Mouse (Mus musculus): ENCODE data around the gene Prickle4. TPM values are rescaled to one million over a fixed set of nuclear protein-coding genes. Genes with fewer than 3 reads are reported as not detected.
A peak's percentile ranks its signal among the peaks of the same experiment; 100 is the strongest.
"Not testable (repeated sequence)": the region's sequence is repeated elsewhere in the genome, so short reads cannot be mapped to it uniquely, and the experiment has no call there.

Gene Prickle4
- polyA plus RNA-seq, 1 experiment from 2014 or later, result not detected

DNA sequence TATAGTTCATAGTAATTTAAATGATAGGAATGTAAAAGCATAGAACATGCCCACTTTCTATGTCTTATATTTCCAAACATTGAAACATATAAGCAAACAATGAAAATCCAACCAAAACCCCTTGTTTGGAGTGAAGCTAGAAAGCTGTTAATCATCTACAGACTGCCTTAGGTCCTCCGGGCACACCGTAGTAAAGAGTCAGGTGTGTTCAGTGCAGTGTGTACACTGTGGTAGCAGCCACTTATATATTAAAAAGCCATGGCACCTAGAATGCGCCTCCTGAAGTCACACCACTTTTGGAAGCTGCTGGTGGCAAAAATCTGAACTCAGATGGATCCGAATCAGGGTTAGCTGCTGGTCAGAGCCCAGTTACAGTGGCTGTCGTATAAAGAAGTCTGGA, 16.3 kb downstream of the Prickle4 start:
- Histone ChIP-seq H3K27ac (no peak overlapping the region), H3K9me3 (no peaks in the 10 kb centered on the region), H3K4me1 (peaks cover 10% of the 10 kb centered on the region; the same call in 1 of the 2 replicates), H3K4me3 (no peak overlapping the region), H3K36me3 (peaks cover 56% of the 10 kb centered on the region), H3K27me3 (ENCODE audit: insufficient read depth, poor library complexity, severe bottlenecking) (peaks cover 9% of the 10 kb centered on the region)
- 81% methylated on average over 5 of the region's 5 CpGs for WGBS
- no peak for DNase-seq (ENCODE audit: low spot score)

- Histone ChIP-seq H3K27me3 (ENCODE audit: insufficient read depth, poor library complexity, severe bottlenecking) (peaks cover 21% of the 10 kb centered on the region), H3K27ac (no peak overlapping the region), H3K4me3 (no peak overlapping the region), H3K4me1 (peaks cover 23% of the 10 kb centered on the region), H3K36me3 (peaks cover 41% of the 10 kb centered on the region), H3K9me3 (no peaks in the 10 kb centered on the region)
- DNase-seq (ENCODE audit: low spot score), result no peak
- 21% methylated on average over 9 of the region's 9 CpGs for WGBS
Observed at GRCm38 (mm10) chr17:47676581-47676980, 18.0 kb downstream of the Prickle4 start.

DNA sequence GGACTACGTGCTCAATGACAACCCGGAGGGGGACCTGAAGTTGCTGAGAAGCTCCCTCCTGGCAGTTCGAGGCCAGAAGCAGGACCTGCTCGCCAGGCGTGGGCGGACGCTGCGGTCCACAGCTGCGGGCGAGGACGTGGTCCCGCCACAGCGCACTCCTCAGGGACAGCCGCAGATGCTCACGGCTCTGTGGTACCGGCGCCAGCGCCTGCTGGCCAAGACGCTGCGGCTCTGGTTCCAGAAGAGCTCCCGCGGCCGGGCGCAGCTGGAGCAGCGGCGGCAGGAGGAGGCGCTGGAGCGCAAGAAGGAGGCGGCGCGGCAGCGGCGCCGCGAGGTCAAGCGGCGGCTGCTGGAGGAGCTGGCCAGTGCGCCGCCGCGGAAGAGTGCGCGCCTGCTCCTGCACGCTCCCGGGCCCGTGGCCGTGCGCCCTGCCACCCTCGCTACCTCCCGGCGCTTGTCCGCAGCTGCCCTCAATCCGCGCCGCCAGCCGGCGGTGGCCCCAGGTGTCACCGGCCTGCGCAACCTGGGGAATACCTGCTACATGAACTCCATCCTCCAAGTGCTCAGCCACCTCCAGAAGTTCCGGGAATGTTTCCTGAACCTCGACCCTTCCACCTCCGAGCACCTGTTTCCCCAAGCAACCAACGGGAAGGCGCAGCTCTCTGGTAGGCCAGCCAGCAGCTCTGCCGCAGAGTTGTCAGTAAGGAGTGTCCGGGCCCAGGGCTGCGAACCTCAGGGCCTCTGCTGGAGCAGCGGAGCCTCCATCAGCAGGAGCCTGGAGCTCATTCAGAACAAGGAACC, 22.0 kb downstream of the Prickle4 start:
- peaks cover 23% of the 10 kb centered on the region for H3K4me1 ChIP-seq
- H3K4me3 ChIP-seq, result peak overlapping the region; percentile 66
- H3K27me3 ChIP-seq (ENCODE audit: insufficient read depth, poor library complexity, severe bottlenecking), result peaks cover 43% of the 10 kb centered on the region
- 3% methylated on average over 65 of the region's 68 CpGs for WGBS
- peak overlapping the region; percentile 75 for H3K27ac ChIP-seq
- no peak for DNase-seq (ENCODE audit: low spot score)
- H3K9me3 ChIP-seq, result no peaks in the 10 kb centered on the region
- peaks cover 10% of the 10 kb centered on the region; the same call in 1 of the 2 replicates for H3K36me3 ChIP-seq

DNA sequence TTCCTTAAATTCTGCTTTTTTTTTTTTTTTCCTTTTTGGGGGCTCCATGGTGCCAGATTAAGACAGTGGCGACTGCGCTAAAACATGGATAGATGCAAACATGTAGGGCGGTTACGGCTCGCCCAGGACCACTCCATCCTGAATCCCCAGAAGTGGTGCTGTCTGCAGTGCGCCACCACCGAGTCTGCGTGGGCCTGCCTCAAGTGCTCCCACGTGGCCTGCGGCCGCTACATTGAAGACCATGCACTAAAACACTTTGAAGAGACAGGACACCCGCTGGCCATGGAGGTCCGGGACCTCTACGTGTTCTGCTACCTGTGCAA, 22.6 kb downstream of the Prickle4 start:
- no peak for DNase-seq (ENCODE audit: low spot score)
- no peaks in the 10 kb centered on the region for H3K9me3 ChIP-seq
- peak overlapping the region; percentile 75 for H3K27ac ChIP-seq
- peaks cover 43% of the 10 kb centered on the region for H3K27me3 ChIP-seq (ENCODE audit: insufficient read depth, poor library complexity, severe bottlenecking)
- H3K36me3 ChIP-seq, result 0 out of 2 replicates have a peak, but pooled peaks cover 8% of the 10 kb centered on the region
- H3K4me1 ChIP-seq, result peaks cover 23% of the 10 kb centered on the region
- peak overlapping the region; percentile 66 for H3K4me3 ChIP-seq
- WGBS, result 11% methylated on average over 14 of the region's 14 CpGs

DNA sequence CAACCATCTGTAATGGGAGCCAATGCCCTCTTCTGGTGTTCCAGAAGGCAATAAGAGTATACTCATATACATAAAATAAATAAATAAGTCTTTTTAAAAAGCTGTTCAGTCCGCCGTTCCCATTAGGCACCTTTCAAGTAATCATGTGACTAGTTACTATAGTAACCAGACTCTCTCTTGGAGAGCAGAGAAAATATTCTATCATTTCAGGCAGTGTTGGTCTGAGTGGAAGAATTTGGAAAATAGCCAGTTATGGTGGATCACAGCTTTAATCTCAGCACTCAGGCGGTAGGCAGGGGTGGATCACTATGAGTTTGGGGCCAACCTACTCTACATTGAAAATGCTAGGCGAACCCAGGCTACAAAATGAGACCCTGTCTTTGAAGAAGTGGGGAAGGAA, 25.4 kb downstream of the Prickle4 start:
- Histone ChIP-seq H3K27me3 (ENCODE audit: insufficient read depth, poor library complexity, severe bottlenecking) (peaks cover 43% of the 10 kb centered on the region), H3K4me3 (no peak overlapping the region), H3K9me3 (no peaks in the 10 kb centered on the region), H3K4me1 (peaks cover 22% of the 10 kb centered on the region), H3K36me3 (no peaks in the 10 kb centered on the region), H3K27ac (no peak overlapping the region)
- no peak for DNase-seq (ENCODE audit: low spot score)
- 81% methylated on average over 4 of the region's 4 CpGs for WGBS

GRCm38 (mm10) chr17:47664474-47664873, 30.1 kb downstream of the Prickle4 start:
- 0 out of 2 replicates have a peak, but pooled peaks cover 3% of the 10 kb centered on the region for H3K27me3 ChIP-seq (ENCODE audit: insufficient read depth, poor library complexity, severe bottlenecking)
- WGBS, result 84% methylated on average over 7 of the region's 7 CpGs
- no peak for DNase-seq (ENCODE audit: low spot score)
- no peaks in the 10 kb centered on the region for H3K36me3 ChIP-seq
- no peak overlapping the region for H3K27ac ChIP-seq
- H3K4me3 ChIP-seq, result no peak overlapping the region
- H3K9me3 ChIP-seq, result no peaks in the 10 kb centered on the region
- no peaks in the 10 kb centered on the region for H3K4me1 ChIP-seq

DNA sequence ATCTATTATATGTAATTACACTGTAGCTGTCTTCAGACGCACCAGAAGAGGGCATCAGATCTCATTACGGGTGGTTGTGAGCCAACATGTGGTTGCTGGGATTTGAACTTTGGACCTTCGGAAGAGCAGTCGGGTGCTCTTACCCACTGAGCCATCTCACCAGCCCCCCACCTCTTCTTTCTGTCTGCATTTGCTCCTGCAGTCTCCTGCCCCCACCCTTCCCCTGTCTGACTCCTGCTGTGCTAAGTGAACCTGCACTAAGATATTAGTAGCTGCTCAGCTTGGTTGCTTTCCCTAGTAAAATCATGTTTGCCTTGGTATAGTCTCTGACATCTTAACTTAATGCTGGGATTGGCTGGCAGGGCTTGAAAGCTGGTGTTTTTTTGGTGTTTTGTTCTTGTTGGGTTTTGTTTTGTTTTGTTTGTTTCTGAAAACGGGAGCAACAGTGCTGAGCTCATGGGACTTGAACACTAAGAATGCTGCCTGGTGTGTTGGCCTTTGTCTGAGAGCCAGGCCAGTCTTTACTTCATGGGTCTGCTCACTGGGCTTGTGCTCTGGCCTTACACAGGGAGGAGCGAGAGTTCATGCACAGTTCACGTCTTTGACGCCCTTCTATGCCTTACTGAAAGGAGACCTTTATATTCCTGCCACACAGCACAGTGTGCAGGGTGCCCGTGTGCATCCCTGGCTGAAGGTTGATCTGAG, 31.4 kb downstream of the Prickle4 start:
- 72% methylated on average over 9 of the region's 9 CpGs for WGBS
- H3K9me3 ChIP-seq, result no peaks in the 10 kb centered on the region
- H3K27ac ChIP-seq, result no peak overlapping the region
- no peaks in the 10 kb centered on the region for H3K4me1 ChIP-seq
- no peak overlapping the region for H3K4me3 ChIP-seq
- DNase-seq (ENCODE audit: low spot score), result no peak
- no peaks in the 10 kb centered on the region for H3K36me3 ChIP-seq
- no peaks in the 10 kb centered on the region for H3K27me3 ChIP-seq (ENCODE audit: insufficient read depth, poor library complexity, severe bottlenecking)

GRCm38 (mm10) chr17:47658741-47659243, 35.7 kb downstream of the Prickle4 start:
- no peak for DNase-seq (ENCODE audit: low spot score)
- Histone ChIP-seq H3K4me1 (no peaks in the 10 kb centered on the region), H3K4me3 (no peak overlapping the region), H3K27me3 (ENCODE audit: insufficient read depth, poor library complexity, severe bottlenecking) (no peaks in the 10 kb centered on the region), H3K27ac (no peak overlapping the region), H3K9me3 (no peaks in the 10 kb centered on the region), H3K36me3 (0 out of 2 replicates have a peak, but pooled peaks cover 2% of the 10 kb centered on the region)
- WGBS, result 66% methylated on average over 3 of the region's 3 CpGs

DNA sequence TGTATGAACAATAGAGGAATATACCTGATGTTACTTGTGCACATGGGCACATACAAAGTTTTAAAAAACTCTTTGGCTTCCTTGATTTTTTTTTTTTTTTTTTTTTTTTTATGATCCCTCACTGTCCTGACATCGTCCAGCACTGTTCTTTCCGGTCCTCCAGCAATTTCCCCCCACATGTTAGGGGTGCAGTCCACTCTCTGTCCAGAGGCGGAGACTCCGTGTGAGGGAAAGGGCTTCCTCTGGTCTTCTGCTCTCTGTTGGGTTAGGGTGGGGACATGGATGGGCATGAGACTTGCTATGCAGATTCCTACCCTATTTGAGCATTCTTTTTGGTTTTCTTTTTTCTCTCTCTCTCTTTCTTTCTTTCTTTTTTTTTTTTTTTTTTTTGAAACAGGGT, 36.6 kb downstream of the Prickle4 start:
- H3K9me3 ChIP-seq, result no peaks in the 10 kb centered on the region
- WGBS, result 78% methylated on average over 4 of the region's 4 CpGs
- peak; percentile 56 for DNase-seq (ENCODE audit: low spot score)
- H3K4me1 ChIP-seq, result no peaks in the 10 kb centered on the region
- no peaks in the 10 kb centered on the region for H3K27me3 ChIP-seq (ENCODE audit: insufficient read depth, poor library complexity, severe bottlenecking)
- H3K36me3 ChIP-seq, result peaks cover 7% of the 10 kb centered on the region; the same call in 1 of the 2 replicates
- H3K4me3 ChIP-seq, result no peak overlapping the region
- H3K27ac ChIP-seq, result no peak overlapping the region

DNA sequence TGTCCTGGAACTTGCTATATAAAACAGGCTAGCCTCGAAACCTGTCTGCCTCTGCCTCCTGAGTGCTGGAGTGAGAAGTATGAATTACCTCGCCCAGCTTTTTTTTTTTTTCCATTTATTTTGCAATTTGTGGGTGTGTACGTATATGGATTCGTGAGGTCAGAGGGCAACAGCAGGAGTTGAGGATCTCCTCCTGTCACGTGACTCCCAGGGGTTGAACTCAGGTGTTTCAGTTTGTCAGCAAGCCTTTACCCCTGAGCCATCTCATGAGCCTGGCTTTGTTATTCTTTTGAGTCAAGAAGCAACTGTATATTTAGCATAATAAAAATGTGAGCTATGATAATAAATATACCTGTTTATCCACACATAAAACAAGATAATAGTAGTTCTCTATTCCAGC, 38.8 kb downstream of the Prickle4 start:
- Histone ChIP-seq H3K27me3 (ENCODE audit: insufficient read depth, poor library complexity, severe bottlenecking) (no peaks in the 10 kb centered on the region), H3K4me1 (no peaks in the 10 kb centered on the region), H3K4me3 (no peak overlapping the region), H3K36me3 (peaks cover 7% of the 10 kb centered on the region; the same call in 1 of the 2 replicates), H3K9me3 (no peaks in the 10 kb centered on the region), H3K27ac (no peak overlapping the region)
- DNase-seq (ENCODE audit: low spot score), result peak; percentile 31
- WGBS, result 84% methylated on average over 5 of the region's 5 CpGs

- not testable (repeated sequence) for H3K4me3 ChIP-seq; H3K36me3 ChIP-seq; H3K27me3 ChIP-seq (ENCODE audit: insufficient read depth, poor library complexity, severe bottlenecking); H3K9me3 ChIP-seq; H3K27ac ChIP-seq; H3K4me1 ChIP-seq
- peak; percentile 56 for DNase-seq (ENCODE audit: low spot score)
- WGBS, result 94% methylated on average over 8 of the region's 8 CpGs
Observed at GRCm38 (mm10) chr17:47654346-47654745, 40.2 kb downstream of the Prickle4 start.

DNA sequence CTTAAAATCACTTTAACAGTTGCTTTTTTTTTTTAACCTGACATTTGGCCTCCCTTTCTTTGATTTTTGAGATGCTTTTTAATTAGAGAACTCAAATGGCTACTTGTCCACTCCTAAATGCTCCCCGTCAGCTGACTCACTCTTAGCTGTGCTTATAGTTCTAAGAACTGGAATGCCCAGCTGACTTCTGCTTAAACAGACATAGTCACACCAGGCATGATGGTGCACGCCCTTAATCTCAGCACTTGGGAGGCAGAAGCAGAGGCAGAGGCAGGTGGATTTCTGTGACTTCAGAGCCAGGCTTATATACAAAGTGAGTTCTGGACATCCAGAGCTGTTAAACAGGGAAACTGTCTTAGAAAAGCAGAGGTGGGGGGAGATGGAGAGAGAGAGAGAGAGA, 42.6 kb downstream of the Prickle4 start:
- H3K27ac ChIP-seq, result no peak overlapping the region
- H3K4me3 ChIP-seq, result no peak overlapping the region
- peak; percentile 63 for DNase-seq (ENCODE audit: low spot score)
- 80% methylated on average over 2 of the region's 2 CpGs for whole genome bisulfite sequencing
- H3K4me1 ChIP-seq, result no peaks in the 10 kb centered on the region
- H3K9me3 ChIP-seq, result no peaks in the 10 kb centered on the region
- peaks cover 7% of the 10 kb centered on the region; the same call in 1 of the 2 replicates for H3K36me3 ChIP-seq
- H3K27me3 ChIP-seq (ENCODE audit: insufficient read depth, poor library complexity, severe bottlenecking), result no peaks in the 10 kb centered on the region

- Histone ChIP-seq H3K36me3 (peaks cover 4% of the 10 kb centered on the region; the same call in 1 of the 2 replicates), H3K4me3 (no peak overlapping the region), H3K9me3 (no peaks in the 10 kb centered on the region), H3K4me1 (no peaks in the 10 kb centered on the region), H3K27me3 (ENCODE audit: insufficient read depth, poor library complexity, severe bottlenecking) (no peaks in the 10 kb centered on the region), H3K27ac (no peak overlapping the region)
- DNase-seq (ENCODE audit: low spot score), result peak; percentile 30
- 65% methylated on average over 4 of the region's 4 CpGs for WGBS
Observed at GRCm38 (mm10) chr17:47648966-47649365, 45.6 kb downstream of the Prickle4 start.

All from heart, embryonic 10.5 days (tissue).